In the genomic region with DNA sequence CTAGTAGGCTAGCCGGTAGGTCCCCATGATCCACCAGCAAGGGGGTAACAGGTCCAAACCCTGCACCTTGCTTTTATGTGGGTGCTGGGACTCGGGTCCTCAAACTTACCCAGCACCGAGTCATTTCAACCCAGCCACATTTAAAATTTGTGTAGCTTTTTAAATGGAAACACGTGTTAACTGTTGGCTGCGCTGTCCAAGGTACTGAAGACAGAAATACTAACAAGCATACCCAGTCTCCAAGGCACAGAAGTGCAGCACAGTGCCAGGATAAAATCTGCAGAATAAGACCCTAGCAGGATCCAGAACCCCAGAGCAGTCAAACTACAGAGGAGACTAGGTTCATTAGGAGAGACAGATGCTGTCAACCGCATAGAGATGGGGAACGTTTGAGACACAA, we compare ENCODE assay signal across 10 mouse cellular contexts.
DNase-seq lines count a peak whose midpoint lies in the region; ATAC-seq and TF ChIP-seq lines count a peak whose summit lies in the region.
"Had no signal": no experiment of that assay in that cellular context is flagged by ENCODE, and none has a peak within 500 bp of the region (broad histone marks: within the 10 kb centered on the region; RNA-seq: fewer than 3 reads in every experiment).

No protein-coding gene starts in this region.

- no peak overlapping the region for H3K4me3 ChIP-seq in kidney, postnatal 0 days (replicated peaks; ENCODE audit: low read depth, low read length)
- H3K4me3 ChIP-seq in ES-E14 (ENCODE audit: insufficient read depth in 1 of 2, low read depth in 1 of 2, low read length in 2 of 2, poor library complexity in 1 of 2, severe bottlenecking in 1 of 2): no peak overlapping the region
- H3K4me3 ChIP-seq in embryonic facial prominence, embryonic 14.5 days (ENCODE audit: low read depth, low read length): no peak overlapping the region
- H3K4me3 ChIP-seq: hindbrain, embryonic 15.5 days had no signal

- in situ Hi-C loops in ES-E14 (cut with MboI; ENCODE audit: low sequenced_read_pairs in 2 of 2, unreplicated experiment in 2 of 2): no loop called here

- no peaks in the 10 kb centered on the region for H3K9me3 ChIP-seq in kidney, postnatal 0 days (replicated peaks; ENCODE audit: low read length)
- no peaks in the 10 kb centered on the region for H3K9me3 ChIP-seq in ES-E14 (ENCODE audit: control insufficient read depth, insufficient read depth, low read depth, low read length)
- no peaks in the 10 kb centered on the region for H3K9me3 ChIP-seq in embryonic facial prominence, embryonic 14.5 days (ENCODE audit: control insufficient read depth, low read length)
- H3K9me3 ChIP-seq: hindbrain, embryonic 15.5 days had no signal

- no peaks in the 10 kb centered on the region for H3K36me3 ChIP-seq in kidney, postnatal 0 days (ENCODE audit: insufficient read depth, low read length)
- H3K36me3 ChIP-seq in ES-E14 (ENCODE audit: control insufficient read depth, insufficient read depth, low read length, poor library complexity, severe bottlenecking): no peaks in the 10 kb centered on the region
- no peaks in the 10 kb centered on the region for H3K36me3 ChIP-seq in embryonic facial prominence, embryonic 14.5 days (ENCODE audit: control insufficient read depth, insufficient read depth, low read length)
- H3K36me3 ChIP-seq: G1E; hindbrain, embryonic 15.5 days had no signal

- ATAC-seq in kidney, postnatal 0 days (replicated peaks; ENCODE audit: low FRiP score, low read depth): no peak
- ATAC-seq in embryonic facial prominence, embryonic 14.5 days (ENCODE audit: low read depth): no peak

- no peaks in the 10 kb centered on the region for H3K4me1 ChIP-seq in kidney, postnatal 0 days (replicated peaks; ENCODE audit: insufficient read depth, low read length)
- H3K4me1 ChIP-seq in ES-E14 (ENCODE audit: control insufficient read depth in 2 of 2, insufficient read depth in 2 of 2, low read length in 2 of 2, poor library complexity in 1 of 2): peaks cover 0 to 2% of the 10 kb centered on the region in 2 experiments; a peak in 1 of 4 replicates
- no peaks in the 10 kb centered on the region for H3K4me1 ChIP-seq in embryonic facial prominence, embryonic 14.5 days (ENCODE audit: control insufficient read depth, insufficient read depth, low read length)

- DNase-seq in kidney, postnatal 0 days (ENCODE audit: low spot score): peak; percentile 54
- DNase-seq in kidney, adult 11 months: no peak
- peak; percentile 56 for DNase-seq in ES-E14 (ENCODE audit: low read depth, low spot score)
- DNase-seq in ZHBTc4 (ENCODE audit: low read depth, low spot score): peak; percentile 70
- DNase-seq in embryonic facial prominence, embryonic 14.5 days (ENCODE audit: low spot score): peak; percentile 85
- DNase-seq in B cell, adult 2 months: no peak
- no peak for DNase-seq in T-cell, adult 2 months (ENCODE audit: low spot score)
- DNase-seq: thymus, postnatal 4 days had no signal

- no peak overlapping the region for H3K9ac ChIP-seq in kidney, postnatal 0 days (ENCODE audit: low read depth, low read length)
- H3K9ac ChIP-seq in ES-E14 (ENCODE audit: insufficient read depth, low read depth, low read length, poor library complexity, severe bottlenecking): no peak overlapping the region
- no peak overlapping the region for H3K9ac ChIP-seq in embryonic facial prominence, embryonic 14.5 days (ENCODE audit: low read depth, low read length)
- H3K9ac ChIP-seq: hindbrain, embryonic 15.5 days had no signal

- no peak overlapping the region for H3K27ac ChIP-seq in kidney, postnatal 0 days
- H3K27ac ChIP-seq in ES-E14 (ENCODE audit: insufficient read depth, low read depth, low read length, poor library complexity, severe bottlenecking): no peak overlapping the region
- H3K27ac ChIP-seq in embryonic facial prominence, embryonic 14.5 days (replicated peaks; ENCODE audit: low read depth, low read length): no peak overlapping the region
- H3K27ac ChIP-seq: hindbrain, embryonic 15.5 days had no signal

- no peak for TF ChIP-seq CTCF in kidney, postnatal 0 days (IDR thresholded peaks at IDR 0.05; ENCODE audit: low read depth)

- no peak overlapping the region for H3K4me2 ChIP-seq in kidney, postnatal 0 days (ENCODE audit: low read length)
- no peak overlapping the region for H3K4me2 ChIP-seq in embryonic facial prominence, embryonic 14.5 days (ENCODE audit: low read depth, low read length)
- H3K4me2 ChIP-seq: hindbrain, embryonic 15.5 days had no signal

- H3K27me3 ChIP-seq in kidney, postnatal 0 days (ENCODE audit: insufficient read depth, low read length): no peaks in the 10 kb centered on the region
- H3K27me3 ChIP-seq in embryonic facial prominence, embryonic 14.5 days (replicated peaks; ENCODE audit: control insufficient read depth, insufficient read depth, low read length): no peaks in the 10 kb centered on the region
- H3K27me3 ChIP-seq: hindbrain, embryonic 15.5 days had no signal

- WGBS in kidney, postnatal 0 days: 32% methylated on average over 7 of the region's 7 CpGs
- WGBS in embryonic facial prominence, embryonic 14.5 days: 29% methylated on average over 7 of the region's 7 CpGs

TF ChIP-seq in ES-E14, 5 proteins besides CTCF, POLR2A, EP300 and RAD21:
- TF ChIP-seq ZC3H11A (IDR thresholded peaks at IDR 0.05; ENCODE audit: borderline replicate concordance, low read depth, low read length) (no peak), HCFC1 (IDR thresholded peaks at IDR 0.05; ENCODE audit: borderline replicate concordance, insufficient read depth, low read length) (no peak), MAFK (IDR thresholded peaks at IDR 0.05; ENCODE audit: insufficient read depth, low read depth, low read length) (peak; percentile 0; the same call in 1 of the 2 replicates)

Comparison
In these comparisons a context has a peak if more than half of its experiments do, and no peak if none do; other contexts are left out.
1. DNase-seq: peak in kidney, postnatal 0 days (single experiment), ES-E14 (single experiment), ZHBTc4 (single experiment) and embryonic facial prominence, embryonic 14.5 days (single experiment); none in kidney, adult 11 months (single experiment), B cell, adult 2 months (0 of 2) and T-cell, adult 2 months (single experiment).